Mouse (Mus musculus) gastrocnemius, postnatal 4 days (tissue): ENCODE measurements at regions not wholly inside any gene's neighbourhood (a gene's known extent, or its start where the extent isn't known, plus 50 kb on each side); places are given as distances from the start of the nearest gene placed in this dataset.

ENCODE experiments used
- DNase-seq, 2 experiments: peaks; one replicate each; pipeline ENCODE4 v3.0.0; 2021 to 2022; ENCODE audit warnings: low spot score in 2 of 2, mixed read lengths in 2 of 2

DNA sequence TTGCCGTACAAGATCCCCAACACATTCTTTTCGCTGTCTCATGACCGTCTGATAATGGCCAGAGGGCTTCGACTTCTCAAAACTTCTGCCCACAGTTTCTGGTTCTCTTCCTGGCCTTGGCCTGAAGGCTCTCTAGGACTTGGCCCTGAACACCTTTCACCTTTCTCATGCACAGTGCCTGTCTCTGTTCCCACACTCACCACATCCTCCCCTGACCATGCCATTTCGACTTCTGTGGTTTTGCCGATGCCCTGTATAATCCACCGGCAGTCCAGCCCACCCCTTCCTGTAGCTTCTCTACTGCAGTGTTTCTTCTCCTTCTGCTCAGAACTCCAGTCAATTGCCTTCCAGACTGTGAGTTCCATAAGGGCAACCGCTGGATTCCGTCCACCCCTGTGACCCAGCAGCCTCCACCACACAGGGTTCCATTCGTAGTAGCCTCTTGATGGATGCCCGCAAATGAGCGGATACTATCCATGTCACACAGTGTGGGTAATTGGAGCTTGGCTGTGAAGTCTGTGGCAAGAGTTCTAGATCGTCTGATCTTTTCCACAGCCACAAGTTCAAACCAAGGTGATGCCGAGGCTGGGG lies 53.3 kb upstream of the Cnih3 start:
- DNase-seq: no peak

DNA sequence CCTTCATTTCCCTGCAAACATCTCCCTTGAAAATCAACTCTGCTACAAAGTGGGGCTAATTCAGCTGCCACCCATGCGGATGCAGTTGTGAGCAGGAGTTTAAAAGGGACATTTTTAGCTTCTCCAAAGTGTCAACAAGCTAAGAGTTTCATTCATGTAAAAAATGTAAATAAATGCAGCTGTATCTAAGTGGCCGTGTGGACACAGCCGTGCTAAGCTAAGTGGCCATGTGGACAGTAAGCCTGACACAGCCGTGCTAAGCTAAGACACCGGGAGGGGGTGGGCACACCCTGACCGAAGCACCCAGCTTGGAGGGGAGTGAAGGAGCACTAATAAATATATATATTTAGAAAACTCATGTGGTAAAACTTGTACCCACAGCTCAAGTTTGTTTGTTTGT lies 52.6 kb upstream of the Cnih3 start:
- no peak for DNase-seq

DNA sequence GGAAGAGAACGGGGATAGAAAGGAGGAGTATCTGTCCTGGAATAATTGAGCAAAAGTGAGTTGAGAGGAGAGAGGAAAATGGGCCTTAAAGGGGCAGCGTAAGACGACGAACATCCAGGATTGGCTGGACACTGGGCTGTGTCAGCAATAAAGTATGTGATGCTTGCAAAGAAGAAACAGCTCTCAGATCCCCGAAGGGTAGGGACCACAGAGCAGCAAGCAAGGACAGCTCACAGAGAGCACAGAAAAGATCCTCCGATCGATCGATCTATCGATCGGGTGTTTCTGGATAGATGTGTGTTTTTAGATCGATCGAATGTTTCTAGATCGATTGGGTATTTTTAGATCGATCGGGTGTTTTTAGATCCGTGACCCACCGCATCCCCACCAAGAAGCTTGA lies 50.3 kb upstream of the Cnih3 start:
- no peak for DNase-seq
